Mouse (Mus musculus): ENCODE data around the gene Man1b1. TPM values are rescaled to one million over a fixed set of nuclear protein-coding genes. Genes with fewer than 3 reads are reported as not detected.

Man1b1 gene
- polyA plus RNA-seq, 1 experiment, result 37.0 TPM

DNA sequence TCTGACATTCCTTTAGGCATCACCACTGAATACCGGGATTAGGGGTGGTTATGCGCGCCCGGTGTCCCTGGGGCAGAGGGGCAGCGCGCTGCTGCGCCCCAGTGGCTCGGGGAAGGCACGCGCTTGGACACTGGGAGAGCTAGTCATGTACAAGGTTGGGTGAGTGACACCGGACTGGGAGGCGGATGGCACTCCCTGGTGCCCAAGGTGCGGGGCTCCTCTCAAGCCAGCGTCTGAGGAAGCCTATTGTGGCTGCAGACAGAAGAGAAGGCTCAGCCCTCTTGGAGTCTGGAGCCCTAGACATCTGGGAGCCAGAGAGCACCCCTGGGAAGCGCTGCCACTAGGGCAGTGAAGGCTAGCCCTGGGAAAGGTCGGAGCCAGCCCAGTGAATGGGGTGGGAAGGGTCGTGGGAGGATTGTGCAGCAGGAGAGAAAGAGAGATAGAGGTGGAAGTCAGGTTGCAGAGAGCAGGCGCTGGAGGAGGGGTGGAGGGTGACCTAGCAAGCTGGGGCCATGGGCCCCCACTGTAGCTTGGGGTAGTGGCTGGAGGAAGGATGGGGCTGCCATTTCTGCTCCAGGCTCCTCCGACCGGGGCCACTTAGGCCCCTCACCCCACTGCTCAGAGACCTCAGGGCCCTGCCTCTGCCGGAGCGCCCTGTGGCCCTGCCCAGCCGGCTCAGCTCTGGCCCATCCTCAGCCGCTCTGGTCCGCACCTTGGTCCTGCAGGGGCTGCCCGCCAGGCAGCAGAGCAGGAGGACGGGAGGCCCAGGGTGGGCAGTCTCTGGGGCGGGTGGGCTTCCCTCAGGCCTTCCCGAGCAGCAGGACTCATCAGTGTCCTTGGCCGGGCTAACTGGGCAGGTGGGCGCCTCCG is 40.7 kb upstream of the Man1b1 start:
- DNase-seq (ENCODE audit: low read depth), result no peak
- TF ChIP-seq POLR2A (IDR thresholded peaks at IDR 0.05; ENCODE audit: borderline replicate concordance, extremely low read depth, insufficient read depth, insufficient read length, poor library complexity, severe bottlenecking) (no peak), CTCF (IDR thresholded peaks at IDR 0.05; ENCODE audit: borderline replicate concordance, extremely low read depth, insufficient read depth, insufficient read length) (no peak)

DNA sequence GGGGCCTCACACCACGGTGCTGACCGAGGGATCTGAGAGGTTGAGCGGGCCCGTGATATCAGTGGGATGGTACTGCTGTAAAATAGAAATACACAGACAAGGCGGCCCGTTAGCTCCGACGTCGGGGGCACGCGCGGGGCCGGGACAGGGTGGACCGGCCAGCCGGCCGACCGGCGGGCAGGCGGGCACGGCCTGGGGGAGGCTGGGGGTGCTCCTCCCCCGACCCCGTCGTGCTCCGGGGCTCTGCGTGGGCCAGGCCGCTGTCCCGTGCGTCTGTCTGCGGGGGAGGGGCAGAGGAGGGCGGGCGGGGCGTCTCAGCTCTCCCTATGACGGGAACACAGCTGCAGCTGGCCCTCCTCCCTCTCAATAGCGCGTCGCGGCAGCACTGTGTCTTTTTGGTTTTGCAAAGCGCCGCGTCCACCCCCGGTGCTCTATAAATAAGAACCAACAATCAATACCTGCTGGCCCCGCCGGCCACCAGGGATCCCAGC is 40.0 kb upstream of the Man1b1 start:
- TF ChIP-seq CTCF (IDR thresholded peaks at IDR 0.05; ENCODE audit: borderline replicate concordance, extremely low read depth, insufficient read depth, insufficient read length), result no peak
- no peak for TF ChIP-seq POLR2A (IDR thresholded peaks at IDR 0.05; ENCODE audit: borderline replicate concordance, extremely low read depth, insufficient read depth, insufficient read length, poor library complexity, severe bottlenecking)
- DNase-seq (ENCODE audit: low read depth), result no peak

DNA sequence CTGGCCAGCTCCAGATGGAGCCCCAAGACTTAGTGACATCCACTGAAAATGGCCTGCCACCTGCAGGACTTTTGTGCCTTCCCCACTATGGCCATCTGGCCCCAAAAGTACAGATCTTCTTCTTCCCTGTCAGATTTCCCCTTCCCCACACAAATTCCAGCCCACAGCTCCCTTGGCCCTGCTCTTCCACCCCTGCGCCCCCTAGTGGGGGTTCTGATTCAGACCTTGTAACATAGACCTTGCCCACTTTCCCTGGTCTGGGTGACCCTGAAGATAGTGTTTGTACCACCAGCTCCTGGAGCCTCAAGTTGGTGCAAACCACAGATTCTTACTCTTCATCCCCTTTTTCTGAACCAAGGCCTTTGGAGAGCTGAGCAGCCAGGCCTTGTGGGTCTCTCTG is 39.3 kb upstream of the Man1b1 start:
- peak; percentile 64 for DNase-seq (ENCODE audit: low read depth)
- TF ChIP-seq CTCF (IDR thresholded peaks at IDR 0.05; ENCODE audit: borderline replicate concordance, extremely low read depth, insufficient read depth, insufficient read length) (peak; percentile 87), POLR2A (IDR thresholded peaks at IDR 0.05; ENCODE audit: borderline replicate concordance, extremely low read depth, insufficient read depth, insufficient read length, poor library complexity, severe bottlenecking) (no peak)

DNA sequence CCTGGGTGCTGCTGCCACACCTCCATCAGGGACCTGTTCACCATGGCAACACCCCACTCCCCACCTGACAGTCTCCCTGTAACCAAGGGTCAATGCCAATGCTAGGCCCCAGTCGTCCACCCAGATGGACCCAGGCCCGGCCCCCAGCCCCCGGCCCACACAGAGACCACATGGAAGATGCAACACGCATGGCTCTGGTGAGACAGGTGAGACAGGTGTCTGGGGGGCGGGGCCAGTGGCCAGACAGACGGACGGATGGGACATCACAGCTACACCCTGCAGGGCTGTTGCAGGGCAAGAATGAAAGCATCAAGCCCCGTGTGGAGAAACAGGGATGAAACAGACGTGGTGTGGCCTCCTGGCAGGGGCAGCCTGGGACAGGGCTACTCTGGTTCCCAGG is 38.4 kb upstream of the Man1b1 start:
- no peak for DNase-seq (ENCODE audit: low read depth)
- TF ChIP-seq CTCF (IDR thresholded peaks at IDR 0.05; ENCODE audit: borderline replicate concordance, extremely low read depth, insufficient read depth, insufficient read length) (no peak), POLR2A (IDR thresholded peaks at IDR 0.05; ENCODE audit: borderline replicate concordance, extremely low read depth, insufficient read depth, insufficient read length, poor library complexity, severe bottlenecking) (no peak)

DNA sequence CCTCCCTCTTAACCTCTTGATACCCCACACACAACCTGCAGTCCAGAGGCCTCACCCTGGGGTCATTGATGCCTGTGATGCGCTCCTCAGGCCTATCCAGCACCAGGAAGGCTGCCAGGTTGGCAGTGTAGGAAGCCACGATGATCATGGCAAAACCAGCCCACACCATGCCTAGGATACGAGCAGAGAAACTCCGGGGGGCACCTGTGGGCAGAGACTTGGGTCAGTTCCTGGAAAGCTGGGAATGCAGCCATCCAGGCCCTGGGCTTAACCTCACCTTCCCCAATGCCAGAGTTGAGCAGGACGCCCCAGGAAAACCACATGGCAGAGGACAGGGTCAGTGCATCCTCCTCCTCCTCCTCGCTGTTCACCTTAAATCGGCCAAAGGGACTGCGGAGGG is 35.0 kb upstream of the Man1b1 start:
- no peak for DNase-seq (ENCODE audit: low read depth)
- TF ChIP-seq POLR2A (IDR thresholded peaks at IDR 0.05; ENCODE audit: borderline replicate concordance, extremely low read depth, insufficient read depth, insufficient read length, poor library complexity, severe bottlenecking), result no peak
- no peak for TF ChIP-seq CTCF (IDR thresholded peaks at IDR 0.05; ENCODE audit: borderline replicate concordance, extremely low read depth, insufficient read depth, insufficient read length)

DNA sequence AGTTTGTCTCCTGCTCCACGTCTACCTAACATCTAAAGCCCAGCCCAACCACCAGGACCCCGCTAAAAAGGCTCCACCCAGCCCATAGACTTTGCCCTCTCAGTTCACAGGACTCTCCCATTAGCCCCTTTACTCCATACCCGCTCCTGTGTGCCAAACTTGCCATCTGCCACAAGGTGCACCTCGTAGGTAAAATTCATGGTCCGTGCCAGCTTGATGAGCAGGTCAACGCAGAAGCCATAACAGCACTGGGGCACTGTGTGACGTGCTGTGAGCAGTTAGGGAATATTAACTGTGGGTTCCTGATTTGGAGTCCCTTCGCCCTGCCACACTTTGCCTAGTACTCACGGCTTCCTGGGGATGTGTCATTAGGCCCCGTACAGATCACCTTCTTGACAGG is 34.1 kb upstream of the Man1b1 start:
- DNase-seq (ENCODE audit: low read depth), result no peak
- TF ChIP-seq POLR2A (IDR thresholded peaks at IDR 0.05; ENCODE audit: borderline replicate concordance, extremely low read depth, insufficient read depth, insufficient read length, poor library complexity, severe bottlenecking) (no peak), CTCF (IDR thresholded peaks at IDR 0.05; ENCODE audit: borderline replicate concordance, extremely low read depth, insufficient read depth, insufficient read length) (no peak)

DNA sequence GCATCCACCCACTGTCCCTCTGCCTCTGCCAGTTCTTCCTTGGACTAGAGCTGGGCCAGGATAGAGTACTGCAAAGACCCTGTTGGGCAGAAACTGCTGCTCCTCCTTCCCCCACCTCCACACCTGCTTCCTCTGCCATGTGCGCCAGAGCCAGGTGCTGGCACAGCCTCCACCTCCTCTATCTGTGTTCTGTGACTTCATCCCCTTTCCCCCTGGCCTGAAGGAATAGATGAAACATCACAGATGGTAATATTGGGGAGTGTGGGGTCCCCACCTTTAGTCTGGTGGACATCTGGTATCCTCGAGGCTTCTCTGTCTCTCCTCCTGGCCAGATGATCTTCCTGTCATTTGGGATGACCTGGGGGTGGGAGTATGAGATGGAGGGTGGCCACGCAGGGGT is 28.7 kb upstream of the Man1b1 start:
- no peak for DNase-seq (ENCODE audit: low read depth)
- no peak for TF ChIP-seq CTCF (IDR thresholded peaks at IDR 0.05; ENCODE audit: borderline replicate concordance, extremely low read depth, insufficient read depth, insufficient read length)
- no peak for TF ChIP-seq POLR2A (IDR thresholded peaks at IDR 0.05; ENCODE audit: borderline replicate concordance, extremely low read depth, insufficient read depth, insufficient read length, poor library complexity, severe bottlenecking)

DNA sequence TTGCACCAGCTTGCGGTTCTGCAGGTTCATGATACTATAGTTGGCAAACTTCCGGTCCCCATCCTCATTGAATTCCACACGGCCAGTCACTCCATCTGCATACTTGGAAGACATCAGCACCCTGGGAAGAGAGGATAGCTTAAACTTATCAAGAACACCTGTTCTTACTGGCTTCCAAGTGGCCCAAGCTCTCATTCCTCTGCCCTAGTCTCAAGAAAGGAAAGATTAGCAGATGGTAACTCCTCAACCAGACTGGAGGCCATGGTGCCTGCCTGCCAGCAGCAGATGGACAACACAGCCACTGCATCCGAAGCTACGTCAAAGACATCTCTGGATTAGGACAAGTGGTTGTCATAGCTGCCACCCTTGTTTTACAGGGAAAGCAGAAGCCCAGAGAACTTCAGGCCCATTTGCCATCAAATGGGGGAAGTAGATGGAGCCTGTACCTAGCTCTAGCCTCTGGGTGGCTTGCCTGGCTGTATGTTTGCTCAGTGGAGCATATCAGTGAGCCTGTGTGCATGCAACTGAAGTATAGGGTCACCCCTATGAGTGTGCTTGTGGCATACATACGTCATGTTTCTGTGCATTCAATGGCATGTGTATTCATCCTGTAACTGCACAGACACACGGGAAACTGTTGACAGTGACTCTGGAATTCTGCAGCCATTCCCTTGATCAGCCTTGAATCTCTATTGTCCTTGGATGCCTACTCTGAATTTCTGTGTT is 28.0 kb upstream of the Man1b1 start:
- no peak for TF ChIP-seq POLR2A (IDR thresholded peaks at IDR 0.05; ENCODE audit: borderline replicate concordance, extremely low read depth, insufficient read depth, insufficient read length, poor library complexity, severe bottlenecking)
- DNase-seq (ENCODE audit: low read depth), result no peak

DNA sequence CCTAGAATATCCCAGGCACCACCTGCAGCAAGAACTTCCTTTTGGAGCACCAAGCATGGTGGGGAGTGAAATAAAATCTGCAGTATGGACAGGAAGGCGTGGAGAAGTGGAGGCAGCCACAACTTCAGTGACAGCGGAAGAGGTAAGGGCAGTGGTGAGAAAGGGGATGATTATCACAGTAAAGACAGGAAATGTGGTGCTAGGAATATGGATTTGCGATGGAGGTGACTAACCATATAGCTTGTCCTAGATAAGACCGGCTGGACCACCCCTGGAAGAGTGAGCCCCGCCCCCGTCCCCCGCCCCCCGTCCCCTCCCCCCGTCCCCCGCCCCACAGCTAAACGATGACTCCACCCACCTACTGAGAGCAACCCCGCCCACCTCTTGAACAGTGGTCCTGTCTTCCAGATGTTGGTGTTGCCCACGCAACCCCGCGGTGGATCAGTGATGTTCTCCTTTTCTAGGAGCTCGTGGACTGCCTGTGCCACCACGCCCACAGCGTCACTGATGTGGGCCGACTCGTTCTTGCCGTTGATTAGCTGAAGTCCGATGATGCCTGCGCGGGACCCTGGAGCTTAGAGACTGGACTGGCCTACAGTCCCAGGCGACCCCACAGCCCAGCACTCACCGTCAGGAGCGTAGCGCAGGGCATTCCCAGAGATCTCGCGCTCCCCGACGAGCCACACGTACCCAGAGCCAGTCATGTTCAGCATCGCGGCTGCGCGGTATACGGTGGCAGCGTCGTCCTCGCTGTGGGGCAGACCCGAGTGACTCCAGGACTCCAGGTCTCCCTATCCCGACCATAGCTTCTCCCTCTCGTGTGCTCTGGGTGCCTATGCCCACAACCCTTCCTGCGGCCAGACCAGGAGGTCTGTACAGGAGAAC is 27.2 kb upstream of the Man1b1 start:
- TF ChIP-seq POLR2A (IDR thresholded peaks at IDR 0.05; ENCODE audit: borderline replicate concordance, extremely low read depth, insufficient read depth, insufficient read length, poor library complexity, severe bottlenecking) (no peak), CTCF (IDR thresholded peaks at IDR 0.05; ENCODE audit: borderline replicate concordance, extremely low read depth, insufficient read depth, insufficient read length) (no peak)
- DNase-seq (ENCODE audit: low read depth), result peak; percentile 86

DNA sequence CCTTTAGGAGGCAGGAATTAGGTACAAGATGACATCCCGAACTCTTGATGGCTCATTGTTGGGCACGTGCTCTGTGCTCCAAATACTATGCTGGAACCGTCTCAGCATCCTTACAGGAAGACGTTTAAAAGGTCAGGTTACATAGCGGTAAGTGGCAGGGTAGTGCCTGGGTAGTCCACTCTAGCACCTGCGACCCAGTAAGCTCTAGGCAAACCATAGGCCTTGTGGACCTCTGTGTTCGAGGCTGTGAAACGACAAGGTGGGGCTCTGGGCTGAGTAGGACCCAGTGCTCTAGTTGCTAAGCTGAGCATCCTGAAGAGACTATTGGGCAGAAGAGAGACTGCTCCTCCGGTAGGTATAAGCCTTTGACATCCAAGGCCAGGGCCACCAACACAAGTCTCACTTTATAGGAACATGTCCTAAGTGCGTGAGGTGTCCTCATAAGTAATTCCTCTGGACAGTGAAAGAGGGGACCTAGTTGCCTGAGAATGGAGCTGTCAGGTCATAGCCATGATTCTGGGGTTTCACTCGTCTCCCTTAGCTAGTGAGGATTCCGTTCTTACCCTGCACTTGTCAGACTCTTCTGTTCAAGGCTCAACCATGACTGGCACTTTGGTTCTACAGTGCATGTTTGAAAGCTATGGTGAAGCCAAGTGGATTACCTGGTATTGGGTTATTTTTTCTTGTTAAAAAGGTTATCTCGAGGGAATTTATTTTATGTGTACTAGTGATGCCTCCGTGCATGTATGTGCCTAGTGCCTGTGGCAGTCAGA is 26.4 kb upstream of the Man1b1 start:
- TF ChIP-seq POLR2A (IDR thresholded peaks at IDR 0.05; ENCODE audit: borderline replicate concordance, extremely low read depth, insufficient read depth, insufficient read length, poor library complexity, severe bottlenecking) (no peak), CTCF (IDR thresholded peaks at IDR 0.05; ENCODE audit: borderline replicate concordance, extremely low read depth, insufficient read depth, insufficient read length) (no peak)
- no peak for DNase-seq (ENCODE audit: low read depth)

Measured in brain, embryonic 14.5 days (tissue).